Mouse (Mus musculus) testis, adult 2 months (tissue): ENCODE measurements at regions not wholly inside any gene's neighbourhood (a gene's known extent, or its start where the extent isn't known, plus 50 kb on each side); places are given as distances from the start of the nearest gene placed in this dataset.
A peak's percentile ranks its signal among the peaks of the same experiment; 100 is the strongest.

Experiments
- H3K27ac ChIP-seq: fragments of 200-500 bp; 2 replicates; pipeline ENCODE4 v1.5.1; 2012; ENCODE audit warnings: low read depth, low read length; ENCODE audit not compliant: control insufficient read depth, insufficient read depth
- H3K27me3 ChIP-seq: fragments of 200-500 bp; 2 replicates; pipeline ENCODE4 v1.6.1; 2012; ENCODE audit warnings: mild to moderate bottlenecking, low read length, moderate library complexity; ENCODE audit not compliant: control insufficient read depth, insufficient read depth
- H3K36me3 ChIP-seq: fragments of 200-500 bp; 2 replicates; pipeline ENCODE4 v1.6.1; 2012; ENCODE audit warnings: mild to moderate bottlenecking, low read length; ENCODE audit not compliant: control insufficient read depth, insufficient read depth
- H3K4me1 ChIP-seq: fragments of 200-500 bp; 2 replicates; pipeline ENCODE4 v1.6.1; 2012; ENCODE audit warnings: low read length; ENCODE audit not compliant: control insufficient read depth, insufficient read depth
- H3K4me3 ChIP-seq: fragments of 200-500 bp; 2 replicates; pipeline ENCODE4 v1.5.1; 2012; ENCODE audit warnings: low read depth, mild to moderate bottlenecking, low read length, moderate library complexity, mixed read lengths; ENCODE audit not compliant: control insufficient read depth
- CTCF ChIP-seq: fragments of 200-500 bp; IDR thresholded peaks from 2 replicates; pipeline ENCODE4 v1.5.1; 2012; ENCODE audit warnings: low read depth, mild to moderate bottlenecking, inconsistent platforms, low read length, moderate library complexity; ENCODE audit not compliant: control insufficient read depth, insufficient read depth, insufficient replicate concordance
- POLR2A ChIP-seq: fragments of 200-500 bp; IDR thresholded peaks from 2 replicates; pipeline ENCODE4 v1.6.1; 2012; ENCODE audit warnings: low read depth, mild to moderate bottlenecking, inconsistent platforms, low read length, moderate library complexity; ENCODE audit not compliant: control insufficient read depth

DNA sequence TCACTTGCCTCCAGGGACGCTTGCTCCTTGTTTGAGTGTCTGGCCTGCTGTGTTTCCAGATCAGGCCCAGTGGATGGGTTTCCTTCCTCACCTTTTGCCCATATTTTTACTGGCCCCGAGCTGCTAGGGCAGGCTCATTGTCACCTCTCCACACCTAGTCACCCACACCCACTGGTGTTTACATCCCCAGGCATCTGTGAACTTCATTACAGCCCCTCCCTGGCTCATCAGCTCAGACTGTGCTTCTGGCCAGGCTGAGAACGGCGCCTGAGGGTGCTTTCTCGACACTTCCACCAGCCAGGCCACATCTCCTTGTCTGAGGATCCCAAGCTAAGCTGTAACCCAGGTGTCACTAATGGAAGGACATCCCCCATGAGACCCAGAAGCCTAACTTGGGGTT lies 129.8 kb upstream of the Klf4 start:
- Histone ChIP-seq H3K27ac (no peak overlapping the region), H3K36me3 (no peaks in the 10 kb centered on the region), H3K4me3 (no peak overlapping the region), H3K27me3 (no peaks in the 10 kb centered on the region), H3K4me1 (0 out of 2 replicates have a peak, but pooled peaks cover 4% of the 10 kb centered on the region)
- TF ChIP-seq CTCF = no peak

DNA sequence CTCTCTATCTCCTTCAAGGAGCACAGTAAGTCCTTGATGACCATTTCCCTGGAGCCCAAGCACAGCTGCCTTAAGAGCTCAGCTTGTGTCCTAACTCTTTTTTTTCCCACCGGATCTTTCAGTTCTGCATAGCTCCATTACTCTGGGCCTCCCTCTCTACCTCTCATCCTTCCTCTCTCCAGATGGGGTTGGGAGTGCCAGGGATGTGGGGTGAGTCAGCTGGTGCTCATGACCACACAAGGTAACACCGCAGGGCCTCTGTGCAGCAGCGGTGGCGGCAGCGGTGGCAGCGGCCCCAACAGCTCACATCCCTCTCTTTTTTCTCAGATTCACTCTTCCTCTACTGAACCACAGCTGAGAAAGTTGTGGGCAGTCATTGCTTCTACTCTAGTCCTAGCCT lies 126.6 kb upstream of the Klf4 start:
- no peaks in the 10 kb centered on the region for H3K36me3 ChIP-seq
- no peak for TF ChIP-seq CTCF
- no peak overlapping the region for H3K4me3 ChIP-seq
- no peak overlapping the region for H3K27ac ChIP-seq
- H3K27me3 ChIP-seq = no peaks in the 10 kb centered on the region
- 0 out of 2 replicates have a peak, but pooled peaks cover 4% of the 10 kb centered on the region for H3K4me1 ChIP-seq

DNA sequence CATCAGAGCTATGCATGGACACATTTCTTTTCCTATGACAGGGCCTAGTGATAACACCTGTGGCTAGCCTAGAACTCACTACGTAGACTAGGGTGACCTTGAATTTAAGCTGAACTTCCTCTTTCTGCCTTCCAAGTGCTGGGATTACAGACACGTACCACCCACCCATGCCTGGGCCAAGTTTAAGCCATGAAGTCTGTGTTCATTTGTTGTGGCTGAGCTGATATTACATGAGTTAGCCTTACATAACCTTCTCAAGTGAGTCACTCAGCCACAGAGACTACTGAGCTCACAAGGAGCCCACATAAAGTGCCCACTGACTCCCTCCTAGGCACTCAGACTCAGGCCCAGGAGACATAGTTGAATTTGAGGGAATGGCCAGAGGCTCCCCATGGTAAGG lies 123.1 kb upstream of the Klf4 start:
- Histone ChIP-seq H3K4me3 (no peak overlapping the region), H3K27me3 (no peaks in the 10 kb centered on the region), H3K27ac (no peak overlapping the region), H3K4me1 (peaks cover 6% of the 10 kb centered on the region; the same call in 1 of the 2 replicates), H3K36me3 (no peaks in the 10 kb centered on the region)
- TF ChIP-seq POLR2A (no peak), CTCF (no peak)

DNA sequence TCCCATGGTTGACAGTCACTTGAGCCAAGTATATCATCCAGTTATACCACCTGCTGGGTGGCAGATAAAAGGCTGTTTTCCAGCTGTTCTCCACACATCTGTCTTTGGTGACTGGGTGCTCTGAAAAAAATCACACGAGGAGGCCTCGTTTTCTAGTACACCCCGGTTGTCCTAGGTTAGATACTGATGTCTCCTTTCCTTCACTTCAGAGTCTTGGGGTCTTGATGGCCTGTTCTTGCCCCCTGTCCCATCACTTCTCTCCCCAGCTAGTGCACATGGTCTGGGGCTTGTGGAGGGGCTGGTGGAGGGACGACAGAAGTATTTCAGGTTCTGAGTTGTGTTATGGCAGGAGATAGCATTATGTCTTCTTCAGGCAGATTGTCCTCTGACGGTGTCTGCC lies 120.4 kb upstream of the Klf4 start:
- no peak overlapping the region for H3K27ac ChIP-seq
- no peak for TF ChIP-seq CTCF
- TF ChIP-seq POLR2A = no peak
- H3K4me3 ChIP-seq = no peak overlapping the region
- no peaks in the 10 kb centered on the region for H3K36me3 ChIP-seq
- no peaks in the 10 kb centered on the region for H3K27me3 ChIP-seq
- peaks cover 2% of the 10 kb centered on the region; the same call in 1 of the 2 replicates for H3K4me1 ChIP-seq

DNA sequence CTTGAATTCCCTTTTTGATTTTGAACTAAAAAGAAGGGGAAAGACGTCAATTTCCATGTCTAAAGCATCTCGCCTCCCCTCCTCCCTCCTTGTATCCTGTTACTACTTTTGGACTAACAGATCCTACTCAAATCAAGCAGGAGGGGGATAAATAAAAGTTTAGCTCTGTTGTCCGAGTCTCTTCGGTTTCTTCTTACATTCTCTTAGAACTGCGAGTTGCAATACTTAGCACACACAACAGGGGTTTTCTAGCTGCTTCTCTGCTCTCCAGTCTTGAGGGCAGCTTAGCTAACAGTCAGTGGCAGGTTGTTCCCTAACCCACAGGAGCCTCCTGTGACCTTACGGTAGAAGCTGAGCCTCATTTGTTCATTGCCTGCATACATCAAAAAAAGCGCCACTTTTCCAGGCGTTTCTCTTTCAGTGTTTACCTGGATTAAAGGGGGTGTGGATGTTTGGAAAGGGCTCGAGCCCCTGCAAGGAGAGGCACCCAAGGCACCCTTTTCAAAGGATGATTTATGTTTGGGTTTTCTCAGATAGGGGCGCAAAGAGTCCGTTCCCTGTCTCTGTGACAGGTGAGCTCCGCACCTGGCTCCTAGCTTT lies 119.6 kb upstream of the Klf4 start:
- TF ChIP-seq CTCF (no peak), POLR2A (no peak)
- no peaks in the 10 kb centered on the region for H3K27me3 ChIP-seq

DNA sequence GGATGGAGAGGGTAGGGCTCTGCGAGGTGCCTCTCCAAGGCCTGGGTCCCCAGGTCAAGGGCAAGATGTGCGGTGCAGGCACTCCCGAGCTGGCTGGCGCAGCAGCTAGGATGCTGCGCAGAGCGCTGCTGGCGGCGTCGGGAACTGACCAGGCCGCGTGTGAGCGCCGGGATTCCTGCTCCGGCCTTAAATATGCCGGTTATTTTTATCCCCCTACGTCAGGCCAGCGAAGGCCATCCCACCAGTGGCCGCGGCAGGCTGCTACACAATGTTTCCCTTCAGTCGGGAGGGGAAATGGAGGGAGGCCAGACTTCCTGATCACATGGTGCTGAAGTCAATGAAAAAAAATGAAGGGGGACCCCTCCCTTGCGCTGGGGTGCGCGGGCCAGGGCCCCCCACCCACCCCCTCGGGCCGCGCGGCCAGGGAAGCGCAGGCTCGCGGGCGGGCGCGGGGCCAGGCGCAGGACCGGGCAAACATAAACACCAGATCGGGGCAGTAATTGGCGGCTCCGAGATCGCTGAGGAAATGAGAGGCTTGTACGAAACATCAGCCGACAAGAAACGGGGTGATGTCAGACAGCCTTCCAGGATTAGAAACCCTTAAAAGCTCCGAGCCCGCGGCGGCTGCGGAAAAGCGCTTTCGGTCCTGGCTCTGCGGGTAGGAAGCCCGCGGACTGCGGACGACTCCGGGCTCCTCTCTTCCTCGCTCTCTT lies 118.9 kb upstream of the Klf4 start:
- TF ChIP-seq CTCF (peak; percentile 12; the same call in 1 of the 2 replicates), POLR2A (peak; percentile 64)
- H3K36me3 ChIP-seq = no peaks in the 10 kb centered on the region
- H3K27ac ChIP-seq = peak overlapping the region; percentile 62

More for the DNA sequence above, 119.6 kb upstream of the Klf4 start:
- Histone ChIP-seq H3K27ac (0 out of 2 replicates have a peak overlapping the region, but pooled peaks have one; percentile 47), H3K4me3 (no peak overlapping the region), H3K4me1 (peaks cover 2% of the 10 kb centered on the region; the same call in 1 of the 2 replicates), H3K36me3 (no peaks in the 10 kb centered on the region)

DNA sequence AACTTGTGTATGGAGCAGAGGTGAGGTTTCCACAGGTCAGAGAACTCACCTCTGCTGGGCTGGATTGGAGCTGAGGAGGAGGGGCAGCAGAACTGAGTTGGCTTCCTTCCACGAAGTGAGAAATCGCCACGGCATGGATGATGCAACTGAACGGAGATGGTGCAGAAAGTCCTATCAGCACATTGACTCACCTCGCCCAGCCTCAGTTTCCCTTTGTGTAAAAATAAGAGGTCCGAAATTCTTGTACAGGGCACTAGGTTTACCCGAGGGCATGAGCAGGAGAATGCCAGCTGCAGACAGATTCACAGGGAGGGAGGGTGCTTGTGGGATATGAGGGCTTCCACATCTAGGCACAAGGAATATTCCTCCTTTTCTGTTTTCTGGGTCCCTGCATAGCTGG lies 117.9 kb upstream of the Klf4 start:
- TF ChIP-seq CTCF (no peak), POLR2A (no peak)
- H3K27me3 ChIP-seq = no peaks in the 10 kb centered on the region
- no peaks in the 10 kb centered on the region for H3K36me3 ChIP-seq
- no peak overlapping the region for H3K27ac ChIP-seq
- peaks cover 2% of the 10 kb centered on the region; the same call in 1 of the 2 replicates for H3K4me1 ChIP-seq
- no peak overlapping the region for H3K4me3 ChIP-seq

More for the DNA sequence above, 118.9 kb upstream of the Klf4 start:
- Histone ChIP-seq H3K27me3 (no peaks in the 10 kb centered on the region), H3K4me1 (peaks cover 2% of the 10 kb centered on the region; the same call in 1 of the 2 replicates), H3K4me3 (peak overlapping the region; percentile 71)

DNA sequence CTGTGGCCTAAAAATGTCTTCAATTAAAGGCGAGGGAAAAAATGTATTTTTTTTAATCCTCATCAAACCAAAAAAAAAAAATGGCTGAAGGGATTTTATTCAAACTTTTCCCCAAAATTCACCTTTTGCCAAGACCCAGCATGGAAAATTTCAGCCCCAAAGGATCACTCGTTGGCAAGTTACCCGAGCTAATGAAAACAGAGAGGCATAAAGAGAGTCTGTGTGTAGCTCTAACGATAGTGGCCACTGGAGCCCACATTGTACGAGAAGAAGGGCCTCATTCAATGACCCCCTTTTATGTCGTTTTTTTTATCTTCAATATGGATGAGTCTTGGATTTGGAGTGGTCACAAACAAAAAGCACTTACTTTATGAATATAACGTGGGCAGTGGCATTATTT lies 116.1 kb upstream of the Klf4 start:
- H3K27ac ChIP-seq = no peak overlapping the region
- no peaks in the 10 kb centered on the region for H3K36me3 ChIP-seq
- peaks cover 2% of the 10 kb centered on the region; the same call in 1 of the 2 replicates for H3K4me1 ChIP-seq
- no peaks in the 10 kb centered on the region for H3K27me3 ChIP-seq
- no peak overlapping the region for H3K4me3 ChIP-seq
- TF ChIP-seq CTCF (no peak), POLR2A (no peak)
